ENCODE assay signal across 9 mouse cellular contexts in the genomic region with DNA sequence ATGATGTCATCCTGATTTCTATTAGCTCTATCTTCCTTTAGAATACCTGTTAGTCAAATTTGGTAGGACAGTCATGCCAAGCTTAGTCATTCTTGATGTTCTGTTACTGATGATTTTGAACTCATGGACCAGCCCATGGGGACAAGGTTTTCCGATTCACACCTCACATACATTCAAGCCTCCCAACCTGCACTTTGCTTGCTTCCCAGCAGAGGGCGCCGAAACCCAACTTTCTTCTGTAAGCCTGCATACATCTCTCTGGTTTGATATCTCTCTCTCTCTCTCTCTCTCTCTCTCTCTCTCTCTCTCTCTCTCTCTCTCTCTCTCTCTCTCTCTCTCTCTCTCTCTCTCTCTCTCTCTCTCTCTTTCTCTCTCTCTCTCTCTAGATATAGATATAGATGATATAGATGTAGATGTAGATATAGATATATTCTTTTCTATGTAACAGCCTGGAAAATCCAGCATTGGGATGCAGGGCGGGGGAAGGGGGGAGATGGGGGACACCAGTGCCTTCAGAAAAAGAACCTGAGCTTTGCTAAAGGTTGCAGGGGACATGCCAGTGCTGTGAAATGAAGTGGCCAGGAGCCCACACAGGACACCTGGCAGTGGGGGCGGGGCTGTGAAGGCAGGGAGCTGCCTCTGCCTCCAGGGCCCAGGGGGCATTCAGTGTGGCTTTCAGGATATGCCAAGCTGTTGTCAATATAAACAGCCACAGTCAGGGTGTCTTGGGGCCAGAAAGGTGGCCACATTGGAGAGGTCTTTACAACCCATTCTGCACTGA. TPM values are rescaled to one million over a fixed set of nuclear protein-coding genes. Genes with fewer than 3 reads are reported as not detected.
DNase-seq lines count a peak whose midpoint lies in the region; ATAC-seq and TF ChIP-seq lines count a peak whose summit lies in the region.
"Had no signal": no experiment of that assay in that cellular context is flagged by ENCODE, and none has a peak within 500 bp of the region (broad histone marks: within the 10 kb centered on the region; RNA-seq: fewer than 3 reads in every experiment).

No protein-coding gene starts in this region.

- TF ChIP-seq CTCF in CH12.LX (conservative IDR thresholded peaks at IDR 0.05 in 1 of 2, IDR thresholded peaks at IDR 0.05 in 1 of 2; ENCODE audit: low read depth in 2 of 2, low read length in 2 of 2) = peak; percentile 76 to 87; a peak in 3 of 4 replicates
- peak; percentile 87 for TF ChIP-seq CTCF in lung, postnatal 0 days (IDR thresholded peaks at IDR 0.05)

- TF ChIP-seq RAD21 in CH12.LX (IDR thresholded peaks at IDR 0.05; ENCODE audit: low read depth, low read length) = peak; percentile 78

- no peak overlapping the region for H3K9ac ChIP-seq in CH12.LX (ENCODE audit: insufficient read depth, low read depth)
- H3K9ac ChIP-seq in lung, postnatal 0 days (replicated peaks; ENCODE audit: low read depth) = no peak overlapping the region
- H3K9ac ChIP-seq: liver, embryonic 13.5 days had no signal

- H3K9me3 ChIP-seq in CH12.LX (replicated peaks; ENCODE audit: low read length) = no peaks in the 10 kb centered on the region
- no peaks in the 10 kb centered on the region for H3K9me3 ChIP-seq in lung, postnatal 0 days (ENCODE audit: low read length)
- H3K9me3 ChIP-seq: liver, embryonic 13.5 days had no signal

- WGBS in large intestine, adult 2 months = 33% methylated on average over 5 of the region's 5 CpGs
- WGBS in lung, postnatal 0 days = 37% methylated on average over 5 of the region's 5 CpGs

- no peak for TF ChIP-seq POLR2A in CH12.LX (IDR thresholded peaks at IDR 0.05; ENCODE audit: low read depth, low read length)

- H3K4me2 ChIP-seq in CH12.LX (ENCODE audit: insufficient read depth, low read depth, poor library complexity, severe bottlenecking) = no peak overlapping the region
- no peak overlapping the region for H3K4me2 ChIP-seq in lung, postnatal 0 days (replicated peaks; ENCODE audit: low read depth, low read length)
- H3K4me2 ChIP-seq: liver, embryonic 13.5 days had no signal

- no peak overlapping the region for H3K27ac ChIP-seq in CH12.LX (ENCODE audit: insufficient read depth, low read depth)
- no peak overlapping the region for H3K27ac ChIP-seq in lung, postnatal 0 days (ENCODE audit: low read length)
- H3K27ac ChIP-seq: liver, embryonic 13.5 days had no signal

- H3K36me3 ChIP-seq in CH12.LX (replicated peaks in 1 of 2; ENCODE audit: control insufficient read depth in 1 of 2, insufficient read depth in 1 of 2, low read length in 1 of 2) = no peaks in the 10 kb centered on the region
- H3K36me3 ChIP-seq in lung, postnatal 0 days (ENCODE audit: insufficient read depth, low read length) = no peaks in the 10 kb centered on the region
- H3K36me3 ChIP-seq: liver, embryonic 13.5 days had no signal

- no peak overlapping the region for H3K4me3 ChIP-seq in CH12.LX (replicated peaks in 1 of 3; ENCODE audit: low read depth in 2 of 3, low read length in 2 of 3, poor library complexity in 1 of 3)
- no peak overlapping the region for H3K4me3 ChIP-seq in lung, postnatal 0 days (ENCODE audit: low read depth, low read length)
- H3K4me3 ChIP-seq: liver, embryonic 13.5 days had no signal

- no peaks in the 10 kb centered on the region for H3K79me2 ChIP-seq in CH12.LX (replicated peaks; ENCODE audit: control insufficient read depth, extremely low read depth, insufficient read depth, poor library complexity, severe bottlenecking)

- dilution Hi-C loops in CH12.LX (cut with MboI; ENCODE audit: extremely low pct_ligation_motif_present, extremely low pct_unique_long_range_greater_than_20kb, low sequenced_read_pairs) = no loop called here

- TF ChIP-seq EP300 in CH12.LX (IDR thresholded peaks at IDR 0.05; ENCODE audit: low read length) = no peak
- no peak for TF ChIP-seq EP300 in lung, postnatal 0 days (IDR thresholded peaks at IDR 0.05)

- ATAC-seq in granulocyte monocyte progenitor cell, adult 5-6 weeks (replicated peaks; ENCODE audit: poor library complexity, severe bottlenecking) = peak; percentile 38
- ATAC-seq in lung, postnatal 0 days = no peak

- peaks cover 18% of the 10 kb centered on the region for H3K27me3 ChIP-seq in CH12.LX (replicated peaks)
- no peaks in the 10 kb centered on the region for H3K27me3 ChIP-seq in lung, postnatal 0 days (replicated peaks; ENCODE audit: insufficient read depth, low read length)
- H3K27me3 ChIP-seq: liver, embryonic 13.5 days had no signal

- DNase-seq in CH12.LX (ENCODE audit: extremely low read depth) (peak; percentile 75), WW6 (ENCODE audit: low read depth, low spot score) (peak; percentile 7)
- peak; percentile 77 to 85 for DNase-seq in cerebellum, postnatal 25 days
- peak; percentile 29 for DNase-seq in large intestine, adult 2 months (ENCODE audit: low read depth, low spot score)
- peak; percentile 56 for DNase-seq in lung, postnatal 0 days (ENCODE audit: low spot score)
- peak; percentile 26 for DNase-seq in retina, adult 2 months (ENCODE audit: low read depth, low spot score)
- DNase-seq in urinary bladder, postnatal 36 days (ENCODE audit: low spot score in 2 of 2) = peak; percentile 54 to 67
- DNase-seq: liver, embryonic 13.5 days had no signal

- H3K4me1 ChIP-seq in CH12.LX (ENCODE audit: control insufficient read depth in 1 of 2, insufficient read depth in 2 of 2) = peaks cover 3 to 10% of the 10 kb centered on the region in 2 experiments; a peak in 2 of 4 replicates
- no peaks in the 10 kb centered on the region for H3K4me1 ChIP-seq in lung, postnatal 0 days (ENCODE audit: insufficient read depth, low read depth, low read length)
- H3K4me1 ChIP-seq: liver, embryonic 13.5 days had no signal

- in situ Hi-C loops in CH12.LX (cut with MboI; ENCODE audit: low pct_ligation_motif_present, low pct_unique_long_range_greater_than_20kb, low sequenced_read_pairs) = loop anchor here (5.0 kb wide), 2 partner anchors 37 to 67 kb away; no protein-coding TSS in a partner anchor

TF ChIP-seq in CH12.LX, 34 proteins besides CTCF, POLR2A, EP300 and RAD21 (continues in another document):
- TF ChIP-seq MXI1 (IDR thresholded peaks at IDR 0.05; ENCODE audit: low read depth, low read length) (no peak), NELFE (IDR thresholded peaks at IDR 0.05; ENCODE audit: low read depth, low read length) (no peak), MAFK (IDR thresholded peaks at IDR 0.05; ENCODE audit: insufficient replicate concordance, low read length) (no peak), MEF2A (IDR thresholded peaks at IDR 0.05; ENCODE audit: borderline replicate concordance, low read depth, low read length) (no peak), SIN3A (IDR thresholded peaks at IDR 0.05; ENCODE audit: low read length) (no peak), GABPA (IDR thresholded peaks at IDR 0.05; ENCODE audit: insufficient replicate concordance, low read depth, low read length) (no peak), CHD2 (IDR thresholded peaks at IDR 0.05; ENCODE audit: low read length) (no peak), CHD1 (IDR thresholded peaks at IDR 0.05; ENCODE audit: low read depth, low read length) (no peak), ZNF384 (IDR thresholded peaks at IDR 0.05; ENCODE audit: low read depth, low read length) (no peak), BHLHE40 (IDR thresholded peaks at IDR 0.05; ENCODE audit: low read depth, low read length) (no peak), RCOR1 (conservative IDR thresholded peaks at IDR 0.05; ENCODE audit: low read depth, low read length) (no peak), MAZ (IDR thresholded peaks at IDR 0.05; ENCODE audit: low read depth, low read length) (no peak), SMC3 (IDR thresholded peaks at IDR 0.05; ENCODE audit: low read depth, low read length) (peak; percentile 91), JUND (conservative IDR thresholded peaks at IDR 0.05; ENCODE audit: low read depth, low read length) (0 out of 2 replicates have a peak, but pooled peaks have one; percentile 35), E2F4 (IDR thresholded peaks at IDR 0.05; ENCODE audit: insufficient replicate concordance, low read depth, low read length) (no peak), UBTF (IDR thresholded peaks at IDR 0.05; ENCODE audit: low read depth, low read length) (no peak)

RNA-seq across cellular contexts. Expression of a gene that starts 5.7 kb away (rescaled TPM):
- total RNA-seq in CH12.LX (2012; rRNA removed) (0.34 TPM in 2 replicates), CH12.LX (2014; rRNA removed) (0.43 and 0.50 TPM in 2 replicates)
- 0.27 and 0.45 TPM in 2 replicates for polyA plus RNA-seq in CH12.LX (2012; ENCODE audit: insufficient read length, low read depth)
- total RNA-seq in granulocyte monocyte progenitor cell, adult 5-6 weeks (2014; fragmentation: Nextera tagmentation) = 0.17 TPM in 1 of 2 replicates, not detected in the other
- total RNA-seq in granulocyte monocyte progenitor cell, adult 5-6 weeks (2017) = not detected in 2 replicates
- polyA plus RNA-seq in large intestine, adult 2 months (2012; rRNA removed) = 0.14 and 0.23 TPM in 2 replicates
- not detected in 2 replicates for polyA plus RNA-seq in lung, postnatal 0 days (2015; fragmentation: Nextera tagmentation; extraction: Ambion mirVana)

RNA-seq across cellular contexts. Expression of a gene that starts 18.1 kb away (rescaled TPM):
- total RNA-seq in CH12.LX (2012; rRNA removed) = 0.08 and 0.13 TPM in 2 replicates
- total RNA-seq in CH12.LX (2014; rRNA removed) = 0.36 and 0.42 TPM in 2 replicates
- polyA plus RNA-seq in CH12.LX (2012; ENCODE audit: insufficient read length, low read depth) = 0.23 TPM in 1 of 2 replicates, not detected in the other
- not detected in 2 replicates for total RNA-seq in granulocyte monocyte progenitor cell, adult 5-6 weeks (2014; fragmentation: Nextera tagmentation)
- not detected in 2 replicates for total RNA-seq in granulocyte monocyte progenitor cell, adult 5-6 weeks (2017)
- 0.08 and 0.10 TPM in 2 replicates for polyA plus RNA-seq in large intestine, adult 2 months (2012; rRNA removed)
- 0.32 and 0.89 TPM in 2 replicates for polyA plus RNA-seq in lung, postnatal 0 days (2015; fragmentation: Nextera tagmentation; extraction: Ambion mirVana)
- polyA plus RNA-seq: liver, embryonic 13.5 days had no signal

RNA-seq across cellular contexts. Expression of a gene that starts 36.7 kb away (rescaled TPM):
- not detected in 2 replicates for total RNA-seq in CH12.LX (2012; rRNA removed)
- total RNA-seq in CH12.LX (2014; rRNA removed) = not detected in 2 replicates
- not detected in 2 replicates for polyA plus RNA-seq in CH12.LX (2012; ENCODE audit: insufficient read length, low read depth)
- not detected in 2 replicates for total RNA-seq in granulocyte monocyte progenitor cell, adult 5-6 weeks (2014; fragmentation: Nextera tagmentation)
- total RNA-seq in granulocyte monocyte progenitor cell, adult 5-6 weeks (2017) = not detected in 2 replicates
- 0.73 and 1.7 TPM in 2 replicates for polyA plus RNA-seq in large intestine, adult 2 months (2012; rRNA removed)
- 0.33 and 0.45 TPM in 2 replicates for polyA plus RNA-seq in lung, postnatal 0 days (2015; fragmentation: Nextera tagmentation; extraction: Ambion mirVana)

RNA-seq across cellular contexts. Expression of a gene that starts 48.8 kb away (rescaled TPM):
- total RNA-seq in CH12.LX (2012; rRNA removed) = not detected in 2 replicates
- total RNA-seq in CH12.LX (2014; rRNA removed) = not detected in 2 replicates
- polyA plus RNA-seq in CH12.LX (2012; ENCODE audit: insufficient read length, low read depth) = 0.08 and 0.09 TPM in 2 replicates
- not detected in 2 replicates for total RNA-seq in granulocyte monocyte progenitor cell, adult 5-6 weeks (2014; fragmentation: Nextera tagmentation)
- 0.13 TPM in 1 of 2 replicates, not detected in the other for total RNA-seq in granulocyte monocyte progenitor cell, adult 5-6 weeks (2017)
- 0.02 TPM in 1 of 2 replicates, not detected in the other for polyA plus RNA-seq in large intestine, adult 2 months (2012; rRNA removed)
- 0.04 TPM in 1 of 2 replicates, not detected in the other for polyA plus RNA-seq in lung, postnatal 0 days (2015; fragmentation: Nextera tagmentation; extraction: Ambion mirVana)
- polyA plus RNA-seq: liver, embryonic 13.5 days had no signal

Comparison
In these comparisons a context has a peak if more than half of its experiments do, and no peak if none do; other contexts are left out.
1. DNase-seq: peak in every context shown above with its lines; median percentile 81 in cerebellum, postnatal 25 days; 75 in CH12.LX; 60 in urinary bladder, postnatal 36 days; 56 in lung, postnatal 0 days; 29 in large intestine, adult 2 months; 26 in retina, adult 2 months; 7 in WW6.